Mouse (Mus musculus) kidney, adult 2 months (tissue): ENCODE results near the gene Scyl1. TPM values are rescaled to one million over a fixed set of nuclear protein-coding genes. Genes with fewer than 3 reads are reported as not detected.

Experiments used
- DNase-seq: peaks from one replicate; pipeline ENCODE4 v3.0.0; 2021
- H3K27ac ChIP-seq: fragments of 200-500 bp; 2 replicates; pipeline ENCODE4 v1.5.1; 2012; ENCODE audit warnings: low read depth, low read length, control low read depth, inconsistent platforms; ENCODE audit not compliant: insufficient read depth
- H3K27me3 ChIP-seq: fragments of 200-500 bp; replicated peaks from 2 replicates; pipeline ENCODE4 v1.6.1; 2012; ENCODE audit warnings: mild to moderate bottlenecking, moderate library complexity, low read length, inconsistent platforms; ENCODE audit not compliant: control insufficient read depth, insufficient read depth
- H3K36me3 ChIP-seq: fragments of 200-500 bp; 2 replicates; pipeline ENCODE4 v1.6.1; 2012; ENCODE audit warnings: mild to moderate bottlenecking, moderate library complexity, low read length, inconsistent platforms; ENCODE audit not compliant: control insufficient read depth, insufficient read depth
- H3K4me1 ChIP-seq: fragments of 200-500 bp; 2 replicates; pipeline ENCODE4 v1.6.1; 2011; ENCODE audit warnings: low read length; ENCODE audit not compliant: control insufficient read depth, insufficient read depth
- H3K4me3 ChIP-seq: fragments of 200-500 bp; 2 replicates; pipeline ENCODE4 v1.5.1; 2011; ENCODE audit warnings: mild to moderate bottlenecking, low read depth, low read length, control low read depth; ENCODE audit not compliant: insufficient read depth
- CTCF ChIP-seq: fragments of 200-500 bp; conservative IDR thresholded peaks from 2 replicates; pipeline ENCODE4 v1.5.1; 2011; ENCODE audit warnings: low read depth, mild to moderate bottlenecking, control low read depth, low read length, moderate library complexity, mixed read lengths; ENCODE audit not compliant: insufficient read depth, insufficient read length
- POLR2A ChIP-seq: fragments of 200-500 bp; IDR thresholded peaks from one replicate; pipeline ENCODE4 v1.6.1; 2011; ENCODE audit warnings: low read depth, low read length, control low read depth
- WGBS: fragments of 180-500 bp; shearing (Covaris S2); methylation state at CpG from one replicate; pipeline ENCODE4 v1.1.7; 2018; 5-methylcytosine and 5-hydroxymethylcytosine counted together
- polyA plus RNA-seq: library from polyadenylated mRNA; depleted of rRNA; stranded (reverse); fragments of >200 nt; gene quantifications from 2 replicates; pipeline ENCODE4 v1.2.3, GENCODE M21; 2012

Gene Scyl1
- polyA plus RNA-seq, 1 experiment, result 107 TPM

GRCm38 (mm10) chr19:5791329-5791728 is 20.1 kb upstream of the Scyl1 start:
- Histone ChIP-seq H3K27me3 (no peaks in the 10 kb centered on the region), H3K27ac (no peak overlapping the region), H3K4me3 (no peak overlapping the region), H3K36me3 (peaks cover 7% of the 10 kb centered on the region), H3K4me1 (peaks cover 3% of the 10 kb centered on the region; the same call in 1 of the 2 replicates)
- DNase-seq, result no peak
- WGBS, result 64% methylated on average over 4 of the region's 4 CpGs
- TF ChIP-seq CTCF, result no peak
- no peak for TF ChIP-seq POLR2A

GRCm38 (mm10) chr19:5789066-5789465 is 17.8 kb upstream of the Scyl1 start:
- WGBS, result 76% methylated on average over 5 of the region's 5 CpGs
- Histone ChIP-seq H3K27ac (no peak overlapping the region), H3K36me3 (no peaks in the 10 kb centered on the region), H3K27me3 (no peaks in the 10 kb centered on the region), H3K4me1 (no peaks in the 10 kb centered on the region), H3K4me3 (no peak overlapping the region)
- DNase-seq, result no peak
- TF ChIP-seq POLR2A, result no peak
- TF ChIP-seq CTCF, result no peak

DNA sequence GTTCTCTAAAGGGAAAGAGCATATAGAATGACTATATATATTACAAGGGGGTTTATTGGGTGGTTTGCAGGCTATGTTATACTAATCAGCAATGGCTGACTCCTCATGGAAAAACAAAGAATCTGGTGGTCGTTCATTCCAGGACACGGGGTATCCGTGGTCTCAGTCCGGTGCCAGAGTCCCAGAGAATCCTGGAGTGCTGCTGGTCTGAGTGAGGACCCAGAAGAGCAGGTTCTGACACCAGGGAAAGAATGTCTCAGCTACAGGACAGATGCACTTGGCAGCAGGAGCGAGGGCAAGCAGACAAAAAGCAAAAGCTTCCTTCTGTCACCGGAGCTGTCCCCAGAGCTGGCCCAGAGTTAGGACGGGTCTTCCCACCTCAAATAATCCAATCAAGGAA is 17.4 kb upstream of the Scyl1 start:
- no peak for TF ChIP-seq POLR2A
- no peak for TF ChIP-seq CTCF
- no peaks in the 10 kb centered on the region for H3K36me3 ChIP-seq
- no peak overlapping the region for H3K27ac ChIP-seq
- no peaks in the 10 kb centered on the region for H3K4me1 ChIP-seq
- H3K27me3 ChIP-seq, result no peaks in the 10 kb centered on the region
- no peak for DNase-seq
- 92% methylated on average over 7 of the region's 7 CpGs for WGBS
- no peak overlapping the region for H3K4me3 ChIP-seq

GRCm38 (mm10) chr19:5787920-5788319 is 16.7 kb upstream of the Scyl1 start:
- no peaks in the 10 kb centered on the region for H3K27me3 ChIP-seq
- no peak overlapping the region for H3K27ac ChIP-seq
- no peak for TF ChIP-seq POLR2A
- no peak overlapping the region for H3K4me3 ChIP-seq
- no peaks in the 10 kb centered on the region for H3K36me3 ChIP-seq
- H3K4me1 ChIP-seq, result no peaks in the 10 kb centered on the region
- no peak for DNase-seq
- WGBS, result 94% methylated on average over 7 of the region's 7 CpGs

DNA sequence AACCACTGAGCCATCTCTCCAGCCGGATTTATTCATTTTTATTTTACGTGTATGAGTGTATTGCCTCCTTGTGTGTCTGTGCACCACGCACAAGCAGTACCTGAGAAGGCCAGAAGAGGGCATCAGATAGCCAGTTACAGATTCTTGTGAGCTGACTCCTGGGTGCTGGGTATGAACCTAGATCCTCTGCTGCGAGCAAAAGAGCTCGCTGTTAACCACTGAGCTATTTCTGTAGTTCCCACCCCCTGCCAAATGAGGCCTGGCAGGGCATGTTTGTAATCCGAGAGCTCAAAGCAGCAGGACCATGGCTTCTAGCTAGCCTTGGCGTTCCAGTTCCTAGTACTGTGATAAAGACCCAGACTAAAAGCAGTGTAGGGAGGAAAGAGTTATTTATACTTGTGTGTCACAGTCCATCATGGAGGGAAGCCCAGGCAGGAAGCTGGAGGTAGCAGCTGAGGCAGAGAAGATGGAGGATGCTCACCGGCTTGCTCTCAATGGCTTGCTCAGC is 16.0 kb upstream of the Scyl1 start:
- H3K27ac ChIP-seq, result no peak overlapping the region
- H3K4me3 ChIP-seq, result no peak overlapping the region
- H3K27me3 ChIP-seq, result no peaks in the 10 kb centered on the region
- H3K4me1 ChIP-seq, result no peaks in the 10 kb centered on the region
- WGBS, result 12% methylated on average over 8 of the region's 8 CpGs
- TF ChIP-seq POLR2A (no peak), CTCF (peak; percentile 79)
- DNase-seq, result peak; percentile 91
- no peaks in the 10 kb centered on the region for H3K36me3 ChIP-seq

DNA sequence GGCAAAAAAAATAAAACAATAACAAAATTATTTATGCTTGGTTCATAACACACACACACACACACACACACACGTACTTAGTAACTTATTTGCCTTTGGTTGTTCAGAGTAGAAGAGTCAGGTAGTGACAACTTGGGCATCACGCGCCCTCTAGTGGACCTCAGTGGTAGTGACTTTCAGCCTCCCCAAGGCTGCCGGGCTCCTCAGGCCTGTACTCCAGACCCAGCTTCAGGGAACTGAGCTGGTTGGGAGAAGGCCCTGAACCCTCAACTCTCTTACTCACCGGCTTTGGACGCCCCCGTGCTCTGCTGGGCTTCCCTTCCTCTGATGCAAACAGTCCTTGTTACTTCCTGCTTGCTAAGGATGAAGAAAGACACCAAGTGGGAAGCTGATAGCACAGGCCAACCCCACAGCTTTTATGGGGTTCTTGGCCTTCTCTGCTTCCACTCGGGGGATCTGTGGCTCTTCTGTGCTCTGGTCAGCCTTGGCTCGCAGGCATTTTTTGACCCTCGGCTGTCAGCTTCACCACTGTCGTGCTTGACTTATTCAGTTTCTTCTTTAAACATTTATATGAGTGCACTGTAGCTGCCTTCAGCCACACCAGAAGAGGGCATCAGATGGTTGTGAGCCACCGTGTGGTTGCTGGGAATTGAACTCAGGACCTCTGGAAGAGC is 15.4 kb upstream of the Scyl1 start:
- 2% methylated on average over 12 of the region's 12 CpGs for WGBS
- peak; percentile 93 for DNase-seq
- Histone ChIP-seq H3K4me1 (no peaks in the 10 kb centered on the region), H3K27me3 (no peaks in the 10 kb centered on the region), H3K4me3 (no peak overlapping the region), H3K27ac (0 out of 2 replicates have a peak overlapping the region, but pooled peaks have one; percentile 33), H3K36me3 (no peaks in the 10 kb centered on the region)
- peak; percentile 90 for TF ChIP-seq CTCF
- TF ChIP-seq POLR2A, result no peak

- Histone ChIP-seq H3K4me3 (no peak overlapping the region), H3K27me3 (no peaks in the 10 kb centered on the region), H3K4me1 (no peaks in the 10 kb centered on the region), H3K36me3 (no peaks in the 10 kb centered on the region), H3K27ac (no peak overlapping the region)
- WGBS, result 68% methylated on average over 10 of the region's 10 CpGs
- TF ChIP-seq POLR2A, result no peak
- no peak for TF ChIP-seq CTCF
- no peak for DNase-seq
These were observed 13.8 kb upstream of the Scyl1 start for GRCm38 (mm10) chr19:5784958-5785577.
